Mouse (Mus musculus): ENCODE data around the gene Zfp618. TPM values are rescaled to one million over a fixed set of nuclear protein-coding genes. Genes with fewer than 3 reads are reported as not detected.

The Zfp618 gene
- total and polyA plus RNA-seq, 3 experiments = not detected

DNA sequence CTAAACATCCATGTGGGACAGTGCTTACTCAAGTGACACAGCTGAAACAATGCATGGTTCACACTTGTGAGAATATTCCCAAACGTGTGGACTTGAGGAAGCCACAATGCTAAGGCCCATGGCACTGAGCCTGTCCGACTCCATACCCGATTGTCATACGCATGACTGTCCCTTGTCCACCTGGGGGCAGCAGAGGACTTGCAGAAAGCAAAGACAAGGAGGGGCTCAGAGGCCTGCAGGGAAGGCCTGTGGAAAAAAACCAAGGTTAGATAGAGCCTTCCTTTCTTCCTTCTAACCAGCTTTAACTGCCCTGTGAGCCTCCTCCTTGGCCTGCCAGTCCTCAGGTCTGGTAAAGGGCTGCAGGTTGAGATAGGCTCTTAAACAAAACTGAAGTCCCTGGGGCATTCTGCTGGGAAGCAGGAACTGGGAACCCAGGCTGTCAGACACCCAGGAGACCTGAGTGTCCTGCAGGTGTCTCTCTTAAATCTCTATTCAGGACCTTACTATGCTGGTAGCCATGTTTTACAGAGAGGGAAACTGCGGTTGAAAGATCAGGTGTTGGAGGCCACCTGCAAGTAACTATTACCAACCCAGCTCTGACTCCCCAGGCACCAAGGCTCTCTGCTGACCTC lies 193.7 kb downstream of the Zfp618 start:
- peak in 2 of 3 experiments; percentile 21 to 35; a peak in 2 of 6 replicates for TF ChIP-seq CTCF (IDR thresholded peaks at IDR 0.05 in 2 of 3, conservative IDR thresholded peaks at IDR 0.05 in 1 of 3; ENCODE audit: control insufficient read depth in 1 of 3, insufficient read depth in 1 of 3, low read depth in 2 of 3, low read length in 3 of 3, poor library complexity in 1 of 3, severe bottlenecking in 1 of 3)
- TF ChIP-seq EP300 (IDR thresholded peaks at IDR 0.05; ENCODE audit: low read depth in 1 of 2, low read length in 2 of 2) = no peak
- TF ChIP-seq GATA1 (IDR thresholded peaks at IDR 0.05; ENCODE audit: low read depth, low read length) = no peak
- no peak for TF ChIP-seq GABPA (IDR thresholded peaks at IDR 0.05; ENCODE audit: low read depth, low read length)
- TF ChIP-seq RAD21 (IDR thresholded peaks at IDR 0.05; ENCODE audit: low read depth, low read length) = peak; percentile 17
- TF ChIP-seq ZMIZ1 (IDR thresholded peaks at IDR 0.05; ENCODE audit: low read depth, low read length) = no peak
- Histone ChIP-seq H3K9me3 (replicated peaks; ENCODE audit: insufficient read depth, low read length) (no peaks in the 10 kb centered on the region), H3K27ac (ENCODE audit: control insufficient read depth, low read depth, low read length) (no peak overlapping the region)

DNA sequence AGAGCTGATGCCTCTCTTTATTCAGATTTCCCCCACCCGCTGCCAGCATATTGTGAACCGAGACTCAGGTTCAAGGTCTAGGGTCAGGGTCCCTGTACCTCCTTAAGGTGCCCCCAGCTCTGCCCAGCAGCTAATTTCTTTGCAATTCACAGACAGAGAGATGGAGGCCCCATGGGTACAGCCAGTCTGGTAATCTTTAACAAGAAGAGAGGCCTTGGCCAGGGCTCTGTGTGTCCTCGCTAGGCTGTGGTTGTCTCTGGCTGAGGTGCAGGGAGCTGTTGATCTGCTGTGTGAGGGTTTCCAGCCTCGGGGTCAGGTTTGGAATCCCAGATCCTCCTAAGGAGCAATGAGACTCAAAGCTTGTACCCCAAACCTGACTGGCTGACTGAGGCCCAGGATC lies 200.3 kb downstream of the Zfp618 start:
- Histone ChIP-seq H3K4me1 (ENCODE audit: control insufficient read depth in 1 of 2, insufficient read depth in 2 of 2, low read length in 2 of 2) (no peaks in the 10 kb centered on the region), H3K27me3 (ENCODE audit: control insufficient read depth in 1 of 2, insufficient read depth in 2 of 2, low read length in 2 of 2) (no peaks in the 10 kb centered on the region), H3K79me2 (ENCODE audit: control insufficient read depth, insufficient read depth, low read length, poor library complexity) (no peaks in the 10 kb centered on the region), H3K9ac (ENCODE audit: control insufficient read depth, low read depth, low read length, poor library complexity, severe bottlenecking) (no peak overlapping the region), H3K4me3 (ENCODE audit: control insufficient read depth in 1 of 2, insufficient read depth in 1 of 2, low read depth in 2 of 2, low read length in 2 of 2) (no peak overlapping the region), H3K27ac (ENCODE audit: control insufficient read depth, low read depth, low read length) (no peak overlapping the region), H3K36me3 (ENCODE audit: control insufficient read depth in 1 of 2, insufficient read depth in 2 of 2, low read length in 2 of 2) (no peaks in the 10 kb centered on the region), H3K9me3 (replicated peaks; ENCODE audit: insufficient read depth, low read length) (no peaks in the 10 kb centered on the region)
- DNase-seq (ENCODE audit: low read depth, low spot score) = no peak
- TF ChIP-seq BHLHE40 (IDR thresholded peaks at IDR 0.05; ENCODE audit: borderline replicate concordance, low read depth, low read length) = no peak

More for the DNA sequence above, 193.7 kb downstream of the Zfp618 start:
- Histone ChIP-seq H3K4me1 (ENCODE audit: control insufficient read depth in 1 of 2, insufficient read depth in 2 of 2, low read length in 2 of 2) (no peaks in the 10 kb centered on the region), H3K36me3 (ENCODE audit: control insufficient read depth in 1 of 2, insufficient read depth in 2 of 2, low read length in 2 of 2) (no peaks in the 10 kb centered on the region), H3K4me3 (ENCODE audit: control insufficient read depth in 1 of 2, insufficient read depth in 1 of 2, low read depth in 2 of 2, low read length in 2 of 2) (no peak overlapping the region), H3K79me2 (ENCODE audit: control insufficient read depth, insufficient read depth, low read length, poor library complexity) (no peaks in the 10 kb centered on the region), H3K9ac (ENCODE audit: control insufficient read depth, low read depth, low read length, poor library complexity, severe bottlenecking) (no peak overlapping the region), H3K27me3 (ENCODE audit: control insufficient read depth in 1 of 2, insufficient read depth in 2 of 2, low read length in 2 of 2) (no peaks in the 10 kb centered on the region)
- DNase-seq (ENCODE audit: low read depth, low spot score) = peak; percentile 6

DNA sequence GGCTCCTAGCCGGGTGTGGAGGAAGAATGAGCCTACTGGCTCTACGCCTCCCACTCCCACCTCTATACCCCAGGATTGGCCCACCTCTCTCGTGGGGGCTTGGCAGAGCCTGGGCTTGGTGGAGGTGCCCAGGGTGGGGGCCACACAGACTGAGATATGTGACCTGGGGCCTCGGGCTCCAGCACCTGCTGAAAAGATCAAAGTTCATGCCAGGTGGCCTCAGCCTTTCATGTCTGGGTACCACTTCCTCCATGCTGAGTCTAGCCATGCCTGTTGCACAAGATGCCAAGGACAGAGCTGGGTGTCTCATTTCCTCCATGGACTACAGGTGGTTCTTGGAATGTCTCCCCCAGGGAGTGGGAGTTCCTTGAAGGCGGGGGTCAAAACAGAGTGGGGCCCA lies 200.9 kb downstream of the Zfp618 start:
- Histone ChIP-seq H3K27ac (ENCODE audit: control insufficient read depth, low read depth, low read length) (no peak overlapping the region), H3K4me1 (ENCODE audit: control insufficient read depth in 1 of 2, insufficient read depth in 2 of 2, low read length in 2 of 2) (no peaks in the 10 kb centered on the region), H3K27me3 (ENCODE audit: control insufficient read depth in 1 of 2, insufficient read depth in 2 of 2, low read length in 2 of 2) (no peaks in the 10 kb centered on the region), H3K79me2 (ENCODE audit: control insufficient read depth, insufficient read depth, low read length, poor library complexity) (no peaks in the 10 kb centered on the region), H3K4me3 (ENCODE audit: control insufficient read depth in 1 of 2, insufficient read depth in 1 of 2, low read depth in 2 of 2, low read length in 2 of 2) (no peak overlapping the region), H3K9me3 (replicated peaks; ENCODE audit: insufficient read depth, low read length) (no peaks in the 10 kb centered on the region), H3K36me3 (ENCODE audit: control insufficient read depth in 1 of 2, insufficient read depth in 2 of 2, low read length in 2 of 2) (no peaks in the 10 kb centered on the region), H3K9ac (ENCODE audit: control insufficient read depth, low read depth, low read length, poor library complexity, severe bottlenecking) (no peak overlapping the region)
- DNase-seq (ENCODE audit: low read depth, low spot score) = no peak
- TF ChIP-seq TAL1 (IDR thresholded peaks at IDR 0.05; ENCODE audit: low read length) (no peak), ZNF384 (IDR thresholded peaks at IDR 0.05; ENCODE audit: low read depth, low read length) (no peak), MYB (IDR thresholded peaks at IDR 0.05; ENCODE audit: low read depth, low read length) (no peak), ZKSCAN1 (IDR thresholded peaks at IDR 0.05; ENCODE audit: low read depth, low read length) (no peak), CHD1 (IDR thresholded peaks at IDR 0.05; ENCODE audit: low read depth, low read length) (no peak), BHLHE40 (IDR thresholded peaks at IDR 0.05; ENCODE audit: borderline replicate concordance, low read depth, low read length) (no peak), GABPA (IDR thresholded peaks at IDR 0.05; ENCODE audit: low read depth, low read length) (no peak)

Data from MEL (cell line).